Mouse (Mus musculus) heart, postnatal 14 days (tissue): ENCODE results near the gene Mcu. TPM values are rescaled to one million over a fixed set of nuclear protein-coding genes. Genes with fewer than 3 reads are reported as not detected.

Experiments used
- DNase-seq, 2 experiments: peaks; one replicate each; pipeline ENCODE4 v3.0.0; 2021 to 2022
- intact Hi-C: fragments of 180-260 bp; cut with DNase I; formaldehyde crosslinking; loops from one replicate; pipeline ENCODE4 v1.15.1; 2025
- total RNA-seq, 2 experiments: library from RNA; stranded (reverse); gene quantifications; 2 replicates each; pipeline ENCODE4 v1.2.3; 2021

The Mcu gene
- total RNA-seq, 2 experiments from 2014 or later, result 22.0 to 22.8 TPM

DNA sequence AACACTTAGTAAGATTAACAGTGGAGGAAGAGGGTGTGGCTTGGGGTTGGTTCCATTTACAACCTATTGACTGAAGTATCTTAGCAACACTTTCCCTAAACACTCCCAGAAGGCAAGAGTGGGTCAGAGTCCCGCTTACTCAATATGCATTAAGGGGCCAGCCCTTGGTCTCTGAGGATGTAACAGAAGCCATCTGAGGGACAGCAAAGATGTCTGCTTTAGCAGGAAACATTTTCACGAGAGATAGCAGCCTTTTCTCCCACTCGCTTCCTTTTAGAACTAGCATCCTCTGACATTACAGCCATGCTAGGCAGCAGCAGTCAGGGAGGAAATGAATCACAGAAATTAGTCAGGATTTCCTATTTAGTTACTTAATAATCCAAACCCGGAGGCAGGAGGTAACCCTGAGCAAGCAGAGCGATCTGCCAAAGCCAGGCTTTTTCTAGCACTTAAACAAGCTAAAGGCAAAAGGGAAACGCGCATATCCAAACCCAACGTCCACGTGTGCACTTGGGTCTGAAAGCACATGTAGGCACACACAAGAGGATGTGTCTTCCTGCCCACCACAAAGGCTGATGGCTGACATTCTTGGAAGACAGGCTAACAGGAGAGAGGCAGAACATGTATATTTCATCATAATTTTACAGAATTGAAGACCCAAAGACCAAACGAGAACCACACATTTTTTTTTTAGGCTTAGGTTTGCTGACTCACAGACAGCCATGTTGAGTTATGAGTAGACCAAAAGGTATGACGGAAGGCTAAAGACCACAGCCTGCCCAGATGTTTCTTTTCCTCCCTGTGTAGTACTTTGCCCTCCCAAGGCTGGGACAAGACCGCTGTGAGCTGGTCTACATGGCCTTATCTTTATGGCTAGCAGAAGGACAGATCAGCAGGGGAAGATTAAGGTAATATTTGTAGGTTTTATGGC lies 38.4 kb downstream of the Mcu start:
- intact Hi-C loops, result loop anchor here (5.0 kb wide), 1 partner anchor 39 kb away; the partner anchor contains the start of genes Gm10322 and Mcu
- peak; percentile 25 to 28 for DNase-seq

DNA sequence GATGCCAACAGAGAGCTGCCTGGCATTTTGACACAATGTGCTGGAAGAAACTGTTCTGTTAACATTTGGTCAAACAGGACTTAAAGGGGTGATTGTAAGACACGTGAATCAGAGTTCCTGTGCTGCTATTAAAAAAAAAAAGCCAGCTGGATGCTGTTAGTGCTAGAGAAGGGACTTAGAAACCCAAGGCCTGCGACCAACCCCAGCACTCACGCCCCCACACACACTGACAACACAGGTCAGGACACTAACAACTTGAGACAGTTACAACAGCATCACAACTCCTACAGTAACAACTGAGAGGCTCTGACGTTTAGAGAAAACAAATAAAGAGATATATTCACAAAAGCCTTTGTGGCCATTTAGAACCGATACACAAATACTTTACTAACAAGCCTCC lies 40.2 kb downstream of the Mcu start:
- intact Hi-C loops, result loop anchor here (5.0 kb wide), 1 partner anchor 41 kb away; the partner anchor contains the start of genes Gm10322 and Mcu
- no peak for DNase-seq

DNA sequence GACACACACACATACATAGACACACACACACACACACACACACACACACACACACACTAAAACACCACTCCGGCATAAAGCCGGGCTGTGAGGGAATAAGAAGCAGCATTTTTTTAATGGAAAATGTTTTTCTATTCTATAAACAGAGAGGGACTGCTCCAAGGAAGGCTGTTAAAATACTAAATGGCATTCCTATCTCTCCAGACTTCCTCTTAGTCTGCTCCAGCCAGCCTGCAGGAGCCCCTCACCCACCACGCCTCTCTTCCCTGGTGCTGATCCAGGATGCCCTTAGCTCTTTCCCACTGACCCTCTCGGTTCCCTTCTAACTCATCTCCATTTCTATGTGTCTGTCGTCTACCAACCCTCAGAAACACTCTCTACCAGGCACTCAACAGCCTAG lies 44.5 kb downstream of the Mcu start:
- intact Hi-C loops, result no loop called here
- no peak for DNase-seq

DNA sequence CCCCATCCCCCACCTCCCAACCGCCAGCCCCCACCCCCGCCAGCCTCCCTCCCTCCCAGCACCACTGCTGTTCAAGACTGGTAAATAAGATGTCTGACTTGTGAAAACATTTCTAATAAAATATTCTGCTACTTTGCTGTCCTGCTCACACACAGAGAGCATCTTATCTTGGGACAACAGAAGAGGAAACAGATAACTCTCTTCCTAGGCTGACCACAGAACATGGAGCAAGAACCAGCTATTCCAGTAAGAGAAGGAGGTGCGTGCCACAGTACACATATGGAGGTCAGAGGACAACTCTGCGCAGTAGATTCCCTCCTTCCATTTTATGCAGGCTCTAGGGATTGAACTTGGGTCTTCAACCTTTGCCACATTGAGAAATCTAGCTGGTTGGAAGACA lies 45.2 kb downstream of the Mcu start:
- DNase-seq, result no peak
- intact Hi-C loops, result no loop called here

DNA sequence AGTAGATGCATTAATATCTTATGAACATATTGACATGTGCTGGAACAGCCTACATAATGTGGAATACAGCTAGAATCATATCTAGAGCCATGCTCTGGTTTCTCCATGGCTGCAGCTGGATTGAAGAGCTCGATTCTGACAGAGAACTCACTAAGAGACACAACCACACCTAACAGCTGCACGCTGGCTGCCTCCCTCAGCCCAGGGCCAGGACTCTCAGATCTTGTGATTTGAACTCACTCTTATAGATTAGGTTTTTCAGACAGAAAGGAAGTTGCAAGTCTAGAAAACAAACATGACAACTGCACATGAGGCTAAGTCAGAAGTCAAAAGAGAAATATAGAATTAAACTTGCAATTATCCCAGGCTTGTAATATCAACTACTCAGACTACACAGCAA lies 45.7 kb downstream of the Mcu start:
- intact Hi-C loops, result no loop called here
- DNase-seq, result no peak

DNA sequence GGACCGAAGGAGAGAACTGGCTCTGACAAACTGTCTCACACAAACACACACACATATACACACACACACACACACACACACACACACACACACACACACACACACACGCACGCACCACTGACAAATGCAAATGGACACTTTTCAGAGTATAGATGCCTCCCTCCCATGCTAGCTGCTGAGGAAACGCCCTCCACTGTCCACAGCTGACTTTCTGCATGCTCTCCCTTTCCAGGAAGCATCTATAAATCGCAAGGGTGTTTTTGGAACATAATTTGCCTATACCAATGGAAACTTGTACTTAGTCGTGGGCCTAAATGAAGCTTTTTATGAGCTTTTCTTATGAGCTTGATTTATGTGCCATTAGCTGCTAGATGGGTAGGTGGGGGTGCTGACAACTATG lies 46.1 kb downstream of the Mcu start:
- intact Hi-C loops, result no loop called here

DNA sequence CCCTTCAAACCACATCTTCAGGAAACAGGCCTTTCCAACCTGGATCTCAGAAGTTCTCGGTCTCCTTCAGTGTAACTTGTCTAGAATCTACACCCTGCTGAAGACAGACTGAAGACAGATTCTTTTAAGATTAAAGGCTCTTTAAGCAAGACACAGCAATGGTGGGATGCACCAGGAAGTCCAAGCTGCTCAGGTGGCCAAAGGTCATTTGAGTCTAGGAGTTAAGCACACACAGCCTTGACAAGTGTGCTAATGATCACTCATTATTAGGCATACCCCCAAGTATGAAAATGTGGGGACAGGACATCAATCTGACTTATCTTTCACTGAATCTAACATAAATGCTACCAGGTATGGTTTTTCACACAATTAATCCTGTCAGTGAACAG lies 47.0 kb downstream of the Mcu start:
- intact Hi-C loops, result no loop called here
- DNase-seq, result no peak

More for the DNA sequence above, 46.1 kb downstream of the Mcu start:
- no peak for DNase-seq

DNA sequence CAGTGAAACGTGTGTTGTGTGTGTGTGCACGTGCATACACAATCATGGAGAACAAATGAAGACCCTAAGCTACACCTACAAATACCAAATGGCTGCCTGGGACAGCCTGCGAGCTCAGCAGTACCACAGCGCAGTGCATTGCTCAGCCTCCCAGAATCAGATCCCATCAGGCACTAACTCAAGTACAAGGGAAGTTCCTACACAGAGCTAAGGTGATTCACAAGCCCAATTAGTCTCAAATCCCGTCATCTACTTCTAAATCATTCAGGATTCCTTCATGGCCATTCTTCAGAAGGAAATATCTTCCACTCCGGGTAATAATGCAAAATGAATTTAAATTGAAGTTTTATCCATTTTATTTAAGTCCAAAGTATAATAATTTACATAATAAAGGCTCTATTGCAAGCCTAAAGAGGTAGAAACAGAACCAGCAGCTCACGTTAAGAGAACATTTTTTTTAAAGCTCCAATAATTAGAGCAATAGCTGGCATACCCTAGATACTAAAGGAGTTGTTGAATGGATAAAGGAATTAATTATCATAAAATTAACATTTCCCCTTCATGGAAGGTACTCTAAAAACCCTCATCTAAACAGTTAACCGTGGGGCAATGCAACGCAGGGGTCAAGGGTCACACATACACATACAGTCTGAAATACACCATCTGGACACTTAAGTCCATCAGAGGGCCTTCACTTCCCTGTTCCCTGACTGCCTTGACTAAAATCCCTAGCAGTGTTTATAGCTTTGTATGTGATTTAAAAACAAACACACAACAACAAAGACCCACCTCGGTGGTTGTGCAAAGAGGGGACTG lies 47.6 kb downstream of the Mcu start:
- intact Hi-C loops, result no loop called here
- DNase-seq, result no peak

DNA sequence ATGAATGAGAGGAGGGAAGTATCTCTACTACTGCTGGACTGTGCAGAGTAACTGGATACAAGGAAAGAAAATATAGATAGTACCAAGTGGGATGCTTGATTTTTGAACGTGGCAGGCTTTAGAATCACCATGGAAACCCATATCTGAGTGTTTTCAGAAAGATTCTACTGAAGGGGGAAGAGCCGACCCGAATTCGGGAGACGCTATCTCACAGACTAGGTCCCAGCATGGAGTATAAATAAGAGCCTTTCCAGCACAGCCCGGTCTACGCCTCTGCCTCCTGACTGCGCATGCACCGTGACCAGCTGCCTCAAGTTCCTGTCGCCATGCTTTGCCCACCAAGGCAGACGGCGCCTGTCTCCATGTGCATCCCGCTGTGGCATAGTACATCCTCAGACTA lies 49.5 kb downstream of the Mcu start:
- no peak for DNase-seq
- intact Hi-C loops, result no loop called here

DNA sequence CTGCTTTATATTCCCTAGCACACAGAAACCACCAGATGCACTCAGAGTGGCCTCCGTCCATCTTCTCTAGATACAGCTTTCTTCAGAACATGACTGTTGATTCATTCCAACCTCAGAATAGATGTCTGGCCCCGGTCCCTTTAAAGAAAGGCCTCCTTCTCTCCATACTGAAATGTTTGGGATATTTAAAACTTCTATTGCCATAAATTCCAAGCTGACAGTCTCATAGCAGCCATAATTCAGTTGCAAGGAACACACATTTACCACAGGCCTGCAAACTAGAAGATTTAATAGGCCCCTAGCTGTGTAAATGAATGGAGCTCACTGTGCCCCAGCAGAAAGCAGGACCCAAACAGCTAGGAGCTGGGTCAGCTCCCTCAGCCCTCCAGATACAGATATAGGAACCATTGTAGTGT lies 50.5 kb downstream of the Mcu start:
- intact Hi-C loops, result no loop called here
- no peak for DNase-seq

DNA sequence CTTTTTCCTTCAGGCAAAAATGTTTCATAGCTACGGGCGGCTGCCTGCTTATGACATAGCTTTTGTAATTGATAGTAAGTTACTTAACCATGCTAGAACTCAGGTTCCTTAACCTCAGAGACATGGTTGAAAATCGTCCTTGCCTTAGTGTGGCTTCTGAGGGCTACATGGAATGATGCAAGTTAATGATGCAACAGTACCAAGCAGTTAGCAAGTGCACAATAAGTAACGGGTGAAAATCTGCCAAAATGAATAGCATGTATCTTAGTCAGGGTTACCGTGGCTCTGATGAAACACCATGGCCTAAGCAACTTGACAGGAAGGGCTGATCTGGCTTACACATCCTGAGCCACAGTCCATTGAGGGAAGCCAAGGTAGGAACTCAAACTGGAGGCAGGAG lies 51.9 kb downstream of the Mcu start:
- intact Hi-C loops, result no loop called here
- DNase-seq, result no peak

DNA sequence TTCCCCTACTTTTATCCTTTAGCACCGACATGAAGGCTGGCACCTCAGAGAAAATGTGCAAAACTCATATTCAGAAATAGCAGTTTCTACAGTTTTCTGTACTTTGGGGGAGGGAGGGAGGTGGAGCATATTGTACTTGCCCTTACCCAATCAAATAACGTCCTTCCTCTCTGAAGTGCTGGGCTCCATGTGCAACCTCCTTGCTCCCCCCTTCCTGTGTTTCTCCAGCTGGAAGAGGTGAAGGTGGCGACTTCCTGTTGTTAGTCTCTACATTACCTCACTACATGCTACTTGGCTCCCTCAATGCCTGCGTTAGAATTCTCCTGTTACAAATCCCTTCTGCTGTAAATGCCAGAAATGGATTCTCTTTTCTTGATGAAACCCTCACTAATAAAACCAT lies 54.0 kb downstream of the Mcu start:
- DNase-seq, result no peak

DNA sequence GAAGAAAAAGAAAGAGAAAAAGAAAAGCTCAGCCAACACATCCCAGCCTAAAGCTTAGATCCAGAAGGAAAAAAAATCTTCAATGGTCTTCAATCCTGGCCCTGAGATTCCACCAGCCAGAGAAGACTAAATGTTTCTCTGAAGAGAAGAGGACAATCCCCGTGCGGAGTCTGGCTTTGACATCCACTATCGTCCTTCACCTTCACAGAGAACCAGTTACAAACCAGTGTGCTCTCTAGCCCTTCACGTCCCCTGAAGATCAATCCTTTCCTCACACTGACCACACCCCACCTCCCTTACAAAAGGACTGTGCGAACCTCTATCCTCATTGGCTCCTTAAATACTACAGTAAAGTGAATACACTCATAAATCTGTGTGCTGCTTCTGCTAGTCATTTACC lies 56.4 kb downstream of the Mcu start:
- no peak for DNase-seq
- intact Hi-C loops, result no loop called here

More for the DNA sequence above, 54.0 kb downstream of the Mcu start:
- intact Hi-C loops, result no loop called here

DNA sequence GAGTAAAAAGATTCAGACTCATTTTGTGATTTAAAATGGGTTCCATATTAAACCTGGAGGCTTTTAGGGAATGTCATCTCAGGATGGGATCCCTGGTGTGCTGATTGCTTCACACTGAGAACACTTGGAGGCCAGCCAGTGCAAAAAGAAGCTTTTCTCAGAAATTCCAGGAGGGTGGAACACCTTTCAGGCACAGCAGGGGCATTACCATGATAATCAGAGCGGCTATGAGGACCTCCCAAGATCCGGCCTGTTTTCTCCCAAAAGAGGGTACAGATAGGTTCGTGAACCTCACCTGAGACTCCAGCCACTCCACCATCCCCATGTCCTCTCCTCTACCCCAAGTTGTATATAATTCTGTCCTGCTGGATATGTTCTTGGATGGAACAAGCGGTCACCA lies 57.9 kb downstream of the Mcu start:
- no peak for DNase-seq
- intact Hi-C loops, result no loop called here

DNA sequence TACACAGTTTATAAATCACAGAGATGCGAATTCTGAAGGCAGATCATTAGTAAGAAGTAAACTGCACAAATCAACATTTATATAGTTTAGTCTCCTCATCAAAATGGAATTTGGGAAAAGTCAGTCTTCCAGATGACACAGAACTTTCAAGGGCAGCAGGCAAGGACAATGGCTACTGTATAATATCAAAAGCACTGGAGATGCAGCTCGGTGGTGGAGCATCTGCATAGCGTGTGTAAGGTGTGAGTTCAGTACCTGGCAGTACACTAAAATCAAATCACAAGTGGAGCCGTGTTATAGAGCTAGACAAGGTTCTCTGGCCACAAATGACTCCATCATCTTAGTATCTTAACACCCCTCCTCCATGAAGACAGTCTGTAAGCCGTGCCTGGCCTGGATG lies 58.3 kb downstream of the Mcu start:
- intact Hi-C loops, result no loop called here
- DNase-seq, result no peak

DNA sequence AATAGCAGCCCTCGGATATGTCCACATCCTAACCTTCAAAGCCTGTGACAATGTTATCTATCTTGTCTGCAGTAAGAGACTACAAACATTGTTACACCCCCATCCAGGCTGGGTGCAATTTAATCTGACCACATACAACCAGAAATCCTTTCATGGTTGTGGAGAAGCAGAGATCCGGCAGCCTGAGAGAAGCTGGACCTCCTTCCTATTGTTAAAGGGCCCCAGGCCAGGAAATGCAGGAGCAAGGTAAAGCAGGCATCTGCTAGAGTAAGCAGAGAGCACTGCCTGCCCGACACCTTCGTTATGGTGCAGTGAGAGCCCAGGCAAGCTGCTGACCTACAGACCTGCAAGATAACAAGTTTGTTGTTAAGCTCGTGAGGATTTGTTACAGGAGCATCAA lies 60.0 kb downstream of the Mcu start:
- no peak for DNase-seq
- intact Hi-C loops, result no loop called here

DNA sequence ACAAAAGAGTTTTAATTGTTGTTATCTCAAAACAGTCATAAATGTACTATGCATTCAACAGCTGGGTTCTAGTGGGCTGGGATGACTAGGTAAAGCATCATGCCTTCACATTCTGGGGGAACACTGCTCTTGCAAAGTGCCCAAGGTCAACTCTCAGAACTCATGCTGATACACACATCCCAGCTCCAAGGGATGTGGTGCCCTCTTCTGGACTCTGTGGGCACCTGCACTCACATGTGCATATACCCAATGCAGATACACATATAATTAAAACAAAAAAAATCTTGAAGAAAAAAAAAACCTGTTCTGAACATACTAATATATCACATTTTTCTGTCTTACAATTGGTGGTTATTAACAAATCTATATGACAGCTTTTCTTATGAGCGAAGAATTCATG lies 62.2 kb downstream of the Mcu start:
- no peak for DNase-seq
- intact Hi-C loops, result no loop called here

DNA sequence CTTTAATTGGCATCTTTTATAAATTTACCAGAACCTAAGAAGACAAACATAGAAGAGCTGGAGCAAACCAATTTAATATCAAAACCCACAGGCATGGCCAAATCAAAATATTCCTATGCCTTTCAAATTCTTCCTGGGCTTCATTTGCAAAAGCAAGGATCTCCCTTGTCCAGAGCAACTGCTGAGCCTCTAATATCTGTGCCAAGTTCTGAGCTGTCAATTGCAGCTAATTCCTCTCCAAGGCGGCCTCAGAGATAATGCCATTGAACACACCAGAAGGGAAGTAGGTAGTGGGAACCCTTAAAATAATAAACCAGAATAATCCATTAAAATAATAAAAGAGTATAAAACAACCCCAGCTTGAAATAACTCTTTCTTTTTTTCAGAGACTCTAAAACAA lies 64.0 kb downstream of the Mcu start:
- DNase-seq, result no peak
- intact Hi-C loops, result no loop called here

DNA sequence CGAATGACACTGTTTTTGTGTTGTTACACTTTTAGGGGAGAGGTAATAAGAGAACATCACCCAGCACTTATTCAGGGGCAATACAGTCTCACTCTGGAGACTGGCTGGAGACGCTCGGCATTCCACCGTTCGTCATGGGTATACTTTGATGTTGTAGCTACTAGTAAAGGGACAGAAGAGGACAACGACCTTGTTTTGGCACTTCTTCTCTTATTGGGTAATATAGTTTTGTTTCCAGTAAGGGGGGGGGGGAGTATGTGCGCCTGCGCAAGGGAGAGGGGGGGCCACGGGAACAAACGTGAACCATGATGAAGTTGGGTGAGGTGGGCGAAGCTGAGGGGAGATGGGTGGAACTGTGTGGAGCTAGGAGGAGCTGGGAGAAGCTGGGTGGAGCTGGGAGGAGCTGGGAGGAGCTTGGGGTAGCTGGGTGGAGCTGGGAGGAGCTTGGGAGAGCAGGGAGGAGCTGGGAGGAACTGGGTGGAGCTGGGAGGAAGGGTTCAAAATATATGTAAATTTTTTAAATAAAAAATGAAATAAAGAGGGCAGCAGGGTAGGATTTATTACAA lies 67.6 kb downstream of the Mcu start:
- intact Hi-C loops, result no loop called here
- DNase-seq, result no peak

DNA sequence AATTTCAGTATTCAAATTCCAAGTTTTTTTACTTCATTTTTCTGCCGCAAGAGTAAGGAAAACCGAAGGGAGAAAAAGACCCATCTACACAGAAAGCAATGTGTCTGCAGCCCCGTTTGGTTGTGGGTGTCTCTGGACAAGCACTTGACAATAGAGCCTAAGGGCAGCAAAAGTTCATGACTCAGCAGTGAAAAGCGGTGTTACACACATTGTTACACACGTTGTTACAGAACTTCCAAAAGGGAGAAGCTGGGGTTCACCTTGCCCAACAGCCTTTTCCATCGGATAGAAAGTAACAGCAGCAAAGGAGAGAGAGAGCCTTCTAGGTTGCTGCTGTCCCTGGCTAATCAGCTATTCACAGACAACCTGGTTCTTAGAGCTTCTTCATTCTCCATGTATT lies 68.3 kb downstream of the Mcu start:
- intact Hi-C loops, result no loop called here
- DNase-seq, result no peak

DNA sequence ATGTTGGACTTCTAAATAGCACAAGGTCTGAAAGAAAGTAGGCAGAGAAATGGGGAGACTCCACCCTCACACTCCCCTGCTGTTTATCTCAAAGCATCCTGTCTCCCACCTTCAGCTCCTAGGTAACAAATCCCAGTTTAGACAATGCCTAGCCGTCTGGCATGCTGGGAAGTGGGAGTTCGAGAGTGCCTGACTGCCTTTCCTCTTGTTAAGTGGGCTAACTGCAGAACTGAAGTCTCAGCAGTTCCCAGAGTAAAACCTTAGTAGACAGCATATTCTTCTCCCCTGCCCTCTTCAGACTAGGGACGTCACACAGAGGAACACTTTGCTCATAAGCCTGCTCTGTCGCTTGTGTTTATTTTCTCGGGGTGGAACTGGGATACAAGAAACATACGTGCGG lies 69.1 kb downstream of the Mcu start:
- DNase-seq, result no peak
- intact Hi-C loops, result no loop called here
